Mouse (Mus musculus): ENCODE measurements at regions not wholly inside any gene's neighbourhood (a gene's known extent, or its start where the extent isn't known, plus 50 kb on each side); places are given as distances from the start of the nearest gene placed in this dataset.

- Histone ChIP-seq H3K4me3 (no peak overlapping the region), H3K79me2 (replicated peaks; ENCODE audit: control insufficient read depth, insufficient read depth, low read length) (no peaks in the 10 kb centered on the region), H3K36me3 (ENCODE audit: control insufficient read depth, insufficient read depth, low read length) (no peaks in the 10 kb centered on the region), H3K27me3 (ENCODE audit: control insufficient read depth, insufficient read depth, low read length) (no peaks in the 10 kb centered on the region), H3K4me1 (ENCODE audit: control insufficient read depth, insufficient read depth, low read length) (no peaks in the 10 kb centered on the region), H3K27ac (no peak overlapping the region), H3K9ac (ENCODE audit: low read depth, low read length) (no peak overlapping the region)
- intact Hi-C loops (cut with DNase I) = loop anchor here (10.0 kb wide), 1 partner anchor 1067 kb away; no protein-coding TSS in a partner anchor
- no peak for TF ChIP-seq EP300 (IDR thresholded peaks at IDR 0.05; ENCODE audit: insufficient read depth, low read depth, low read length)
- TF ChIP-seq POLR2A (IDR thresholded peaks at IDR 0.05; ENCODE audit: insufficient read depth, low read depth, low read length) = no peak
- TF ChIP-seq CTCF (IDR thresholded peaks at IDR 0.05) = no peak
- WGBS = 43% methylated on average over 1 of the region's 1 CpGs
- no peak for DNase-seq
Observed at GRCm38 (mm10) chr1:193787417-193787816, 417.3 kb upstream of the Camk1g start.

GRCm38 (mm10) chr1:193784966-193785365 is 414.9 kb upstream of the Camk1g start:
- Histone ChIP-seq H3K4me3 (no peak overlapping the region), H3K36me3 (ENCODE audit: control insufficient read depth, insufficient read depth, low read length) (no peaks in the 10 kb centered on the region), H3K9ac (ENCODE audit: low read depth, low read length) (no peak overlapping the region), H3K27ac (no peak overlapping the region), H3K79me2 (replicated peaks; ENCODE audit: control insufficient read depth, insufficient read depth, low read length) (no peaks in the 10 kb centered on the region), H3K4me1 (ENCODE audit: control insufficient read depth, insufficient read depth, low read length) (no peaks in the 10 kb centered on the region), H3K27me3 (ENCODE audit: control insufficient read depth, insufficient read depth, low read length) (no peaks in the 10 kb centered on the region)
- 56% methylated on average over 1 of the region's 1 CpGs for WGBS
- no peak for DNase-seq
- intact Hi-C loops (cut with DNase I) = loop anchor here (10.0 kb wide), 1 partner anchor 1070 kb away; no protein-coding TSS in a partner anchor
- TF ChIP-seq EP300 (IDR thresholded peaks at IDR 0.05; ENCODE audit: insufficient read depth, low read depth, low read length) (no peak), CTCF (IDR thresholded peaks at IDR 0.05) (no peak), POLR2A (IDR thresholded peaks at IDR 0.05; ENCODE audit: insufficient read depth, low read depth, low read length) (no peak)

- 76% methylated on average over 2 of the region's 2 CpGs for WGBS
- no peaks in the 10 kb centered on the region for H3K79me2 ChIP-seq (replicated peaks; ENCODE audit: control insufficient read depth, insufficient read depth, low read length)
- no peaks in the 10 kb centered on the region for H3K36me3 ChIP-seq (ENCODE audit: control insufficient read depth, insufficient read depth, low read length)
- H3K4me3 ChIP-seq = no peak overlapping the region
- no peaks in the 10 kb centered on the region for H3K4me1 ChIP-seq (ENCODE audit: control insufficient read depth, insufficient read depth, low read length)
- TF ChIP-seq EP300 (IDR thresholded peaks at IDR 0.05; ENCODE audit: insufficient read depth, low read depth, low read length) = no peak
- no peak for TF ChIP-seq CTCF (IDR thresholded peaks at IDR 0.05)
- no peak for TF ChIP-seq POLR2A (IDR thresholded peaks at IDR 0.05; ENCODE audit: insufficient read depth, low read depth, low read length)
- intact Hi-C loops (cut with DNase I) = loop anchor here (10.0 kb wide), 1 partner anchor 1070 kb away; no protein-coding TSS in a partner anchor
- H3K9ac ChIP-seq (ENCODE audit: low read depth, low read length) = no peak overlapping the region
- H3K27me3 ChIP-seq (ENCODE audit: control insufficient read depth, insufficient read depth, low read length) = no peaks in the 10 kb centered on the region
- no peak overlapping the region for H3K27ac ChIP-seq
- DNase-seq = no peak
Observed at GRCm38 (mm10) chr1:193784526-193784925, 414.4 kb upstream of the Camk1g start.

GRCm38 (mm10) chr1:193778181-193778580 is 408.1 kb upstream of the Camk1g start:
- no peak for DNase-seq
- WGBS = 21% methylated on average over 1 of the region's 1 CpGs
- H3K4me1 ChIP-seq (ENCODE audit: control insufficient read depth, insufficient read depth, low read length) = no peaks in the 10 kb centered on the region
- H3K79me2 ChIP-seq (replicated peaks; ENCODE audit: control insufficient read depth, insufficient read depth, low read length) = no peaks in the 10 kb centered on the region
- H3K27me3 ChIP-seq (ENCODE audit: control insufficient read depth, insufficient read depth, low read length) = no peaks in the 10 kb centered on the region
- intact Hi-C loops (cut with DNase I) = no loop called here
- no peak overlapping the region for H3K9ac ChIP-seq (ENCODE audit: low read depth, low read length)
- TF ChIP-seq POLR2A (IDR thresholded peaks at IDR 0.05; ENCODE audit: insufficient read depth, low read depth, low read length) (no peak), EP300 (IDR thresholded peaks at IDR 0.05; ENCODE audit: insufficient read depth, low read depth, low read length) (no peak), CTCF (IDR thresholded peaks at IDR 0.05) (no peak)
- no peak overlapping the region for H3K27ac ChIP-seq
- no peak overlapping the region for H3K4me3 ChIP-seq
- H3K36me3 ChIP-seq (ENCODE audit: control insufficient read depth, insufficient read depth, low read length) = no peaks in the 10 kb centered on the region

- 43% methylated on average over 4 of the region's 4 CpGs for WGBS
- Histone ChIP-seq H3K27ac (no peak overlapping the region), H3K4me1 (ENCODE audit: control insufficient read depth, insufficient read depth, low read length) (no peaks in the 10 kb centered on the region), H3K79me2 (replicated peaks; ENCODE audit: control insufficient read depth, insufficient read depth, low read length) (no peaks in the 10 kb centered on the region), H3K36me3 (ENCODE audit: control insufficient read depth, insufficient read depth, low read length) (no peaks in the 10 kb centered on the region), H3K4me3 (no peak overlapping the region), H3K27me3 (ENCODE audit: control insufficient read depth, insufficient read depth, low read length) (no peaks in the 10 kb centered on the region), H3K9ac (ENCODE audit: low read depth, low read length) (no peak overlapping the region)
- intact Hi-C loops (cut with DNase I) = no loop called here
- TF ChIP-seq CTCF (IDR thresholded peaks at IDR 0.05) (no peak), EP300 (IDR thresholded peaks at IDR 0.05; ENCODE audit: insufficient read depth, low read depth, low read length) (no peak), POLR2A (IDR thresholded peaks at IDR 0.05; ENCODE audit: insufficient read depth, low read depth, low read length) (no peak)
- DNase-seq = no peak
Observed at GRCm38 (mm10) chr1:193769546-193769945, 399.4 kb upstream of the Camk1g start.

GRCm38 (mm10) chr1:193764103-193764502 is 394.0 kb upstream of the Camk1g start:
- H3K79me2 ChIP-seq (replicated peaks; ENCODE audit: control insufficient read depth, insufficient read depth, low read length) = no peaks in the 10 kb centered on the region
- H3K9ac ChIP-seq (ENCODE audit: low read depth, low read length) = no peak overlapping the region
- H3K27ac ChIP-seq = no peak overlapping the region
- intact Hi-C loops (cut with DNase I) = no loop called here
- no peaks in the 10 kb centered on the region for H3K4me1 ChIP-seq (ENCODE audit: control insufficient read depth, insufficient read depth, low read length)
- no peak for DNase-seq
- no peaks in the 10 kb centered on the region for H3K36me3 ChIP-seq (ENCODE audit: control insufficient read depth, insufficient read depth, low read length)
- no peaks in the 10 kb centered on the region for H3K27me3 ChIP-seq (ENCODE audit: control insufficient read depth, insufficient read depth, low read length)
- H3K4me3 ChIP-seq = no peak overlapping the region
- TF ChIP-seq POLR2A (IDR thresholded peaks at IDR 0.05; ENCODE audit: insufficient read depth, low read depth, low read length) (no peak), EP300 (IDR thresholded peaks at IDR 0.05; ENCODE audit: insufficient read depth, low read depth, low read length) (no peak), CTCF (IDR thresholded peaks at IDR 0.05) (no peak)
